Mouse (Mus musculus): Measurements from ENCODE around the gene Fth1. TPM values are rescaled to one million over a fixed set of nuclear protein-coding genes. Genes with fewer than 3 reads are reported as not detected.
A peak's percentile ranks its signal among the peaks of the same experiment; 100 is the strongest.

The Fth1 gene
- polyA plus RNA-seq, 1 experiment from 2014 or later, result 1,859 TPM

- H3K4me3 ChIP-seq (ENCODE audit: control insufficient read depth in 1 of 2, insufficient read depth in 1 of 2, low read depth in 1 of 2, low read length in 2 of 2), result peak overlapping the region in 1 of 2 experiments; percentile 95; a peak in 2 of 4 replicates
- H3K9me3 ChIP-seq (ENCODE audit: control insufficient read depth, low read length), result no peaks in the 10 kb centered on the region
- H3K9ac ChIP-seq (ENCODE audit: low read length), result peak overlapping the region; percentile 94
- peak overlapping the region; percentile 92 to 98 for H3K27ac ChIP-seq (replicated peaks in 1 of 2; ENCODE audit: control insufficient read depth in 1 of 2, insufficient read depth in 1 of 2, low read depth in 2 of 2, low read length in 2 of 2)
- no peaks in the 10 kb centered on the region for H3K27me3 ChIP-seq (ENCODE audit: control insufficient read depth, insufficient read depth, low read length)
- no peak for ATAC-seq (ENCODE audit: insufficient number of reproducible peaks, insufficient read depth, low FRiP score, low read depth)
- peaks cover 30% of the 10 kb centered on the region for H3K36me3 ChIP-seq (ENCODE audit: control insufficient read depth, insufficient read depth, low read length)
- H3K4me1 ChIP-seq (ENCODE audit: control insufficient read depth in 2 of 2, insufficient read depth in 2 of 2, low read length in 2 of 2), result peaks cover 16 to 29% of the 10 kb centered on the region in 2 experiments
- WGBS, result 56% methylated on average over 4 of the region's 4 CpGs
- H3K4me2 ChIP-seq (ENCODE audit: low read length), result peak overlapping the region; percentile 93
Observed at GRCm38 (mm10) chr19:9981621-9982020, 1.2 kb downstream of the Fth1 start.

GRCm38 (mm10) chr19:9982151-9982851 is 1.9 kb downstream of the Fth1 start:
- Histone ChIP-seq H3K27me3 (ENCODE audit: control insufficient read depth, insufficient read depth, low read length) (no peaks in the 10 kb centered on the region), H3K4me2 (ENCODE audit: low read length) (peak overlapping the region; percentile 93), H3K9ac (ENCODE audit: low read length) (peak overlapping the region; percentile 94), H3K9me3 (ENCODE audit: control insufficient read depth, low read length) (no peaks in the 10 kb centered on the region), H3K4me3 (ENCODE audit: control insufficient read depth in 1 of 2, insufficient read depth in 1 of 2, low read depth in 1 of 2, low read length in 2 of 2) (peak overlapping the region; percentile 95 to 99), H3K4me1 (ENCODE audit: control insufficient read depth in 2 of 2, insufficient read depth in 2 of 2, low read length in 2 of 2) (peaks cover 16 to 29% of the 10 kb centered on the region in 2 experiments), H3K36me3 (ENCODE audit: control insufficient read depth, insufficient read depth, low read length) (peaks cover 31% of the 10 kb centered on the region), H3K27ac (replicated peaks in 1 of 2; ENCODE audit: control insufficient read depth in 1 of 2, insufficient read depth in 1 of 2, low read depth in 2 of 2, low read length in 2 of 2) (peak overlapping the region; percentile 98)
- peak; percentile 96 for ATAC-seq (ENCODE audit: insufficient number of reproducible peaks, insufficient read depth, low FRiP score, low read depth)
- under 1% methylated on average over 59 of the region's 59 CpGs for WGBS

GRCm38 (mm10) chr19:9982852-9983542 is 2.6 kb downstream of the Fth1 start:
- Histone ChIP-seq H3K36me3 (ENCODE audit: control insufficient read depth, insufficient read depth, low read length) (peaks cover 31% of the 10 kb centered on the region), H3K4me3 (ENCODE audit: control insufficient read depth in 1 of 2, insufficient read depth in 1 of 2, low read depth in 1 of 2, low read length in 2 of 2) (peak overlapping the region; percentile 95 to 99), H3K4me1 (ENCODE audit: control insufficient read depth in 2 of 2, insufficient read depth in 2 of 2, low read length in 2 of 2) (peaks cover 16 to 31% of the 10 kb centered on the region in 2 experiments), H3K9me3 (ENCODE audit: control insufficient read depth, low read length) (no peaks in the 10 kb centered on the region), H3K9ac (ENCODE audit: low read length) (peak overlapping the region; percentile 94), H3K27me3 (ENCODE audit: control insufficient read depth, insufficient read depth, low read length) (no peaks in the 10 kb centered on the region), H3K27ac (replicated peaks in 1 of 2; ENCODE audit: control insufficient read depth in 1 of 2, insufficient read depth in 1 of 2, low read depth in 2 of 2, low read length in 2 of 2) (peak overlapping the region; percentile 98), H3K4me2 (ENCODE audit: low read length) (peak overlapping the region; percentile 93)
- WGBS, result 0% methylated on average over 31 of the region's 31 CpGs
- ATAC-seq (ENCODE audit: insufficient number of reproducible peaks, insufficient read depth, low FRiP score, low read depth), result peak; percentile 57

GRCm38 (mm10) chr19:9984111-9985055 is 4.0 kb downstream of the Fth1 start:
- no peak overlapping the region for H3K27ac ChIP-seq (replicated peaks in 1 of 2; ENCODE audit: control insufficient read depth in 1 of 2, insufficient read depth in 1 of 2, low read depth in 2 of 2, low read length in 2 of 2)
- WGBS, result 87% methylated on average over 20 of the region's 20 CpGs

GRCm38 (mm10) chr19:9985190-9985899 is 4.9 kb downstream of the Fth1 start:
- ATAC-seq (ENCODE audit: insufficient number of reproducible peaks, insufficient read depth, low FRiP score, low read depth), result no peak
- H3K4me1 ChIP-seq (ENCODE audit: control insufficient read depth in 2 of 2, insufficient read depth in 2 of 2, low read length in 2 of 2), result peaks cover 9 to 19% of the 10 kb centered on the region in 2 experiments
- peaks cover 31% of the 10 kb centered on the region for H3K36me3 ChIP-seq (ENCODE audit: control insufficient read depth, insufficient read depth, low read length)
- H3K27ac ChIP-seq (replicated peaks in 1 of 2; ENCODE audit: control insufficient read depth in 1 of 2, insufficient read depth in 1 of 2, low read depth in 2 of 2, low read length in 2 of 2), result no peak overlapping the region
- no peaks in the 10 kb centered on the region for H3K9me3 ChIP-seq (ENCODE audit: control insufficient read depth, low read length)
- no peak overlapping the region for H3K4me3 ChIP-seq (ENCODE audit: control insufficient read depth in 1 of 2, insufficient read depth in 1 of 2, low read depth in 1 of 2, low read length in 2 of 2)
- H3K4me2 ChIP-seq (ENCODE audit: low read length), result no peak overlapping the region
- H3K27me3 ChIP-seq (ENCODE audit: control insufficient read depth, insufficient read depth, low read length), result no peaks in the 10 kb centered on the region
- WGBS, result 92% methylated on average over 6 of the region's 6 CpGs
- no peak overlapping the region for H3K9ac ChIP-seq (ENCODE audit: low read length)

More at GRCm38 (mm10) chr19:9984111-9985055, 4.0 kb downstream of the Fth1 start:
- Histone ChIP-seq H3K4me2 (ENCODE audit: low read length) (peak overlapping the region; percentile 93), H3K36me3 (ENCODE audit: control insufficient read depth, insufficient read depth, low read length) (peaks cover 31% of the 10 kb centered on the region), H3K9ac (ENCODE audit: low read length) (peak overlapping the region; percentile 94; the same call in 1 of the 2 replicates), H3K27me3 (ENCODE audit: control insufficient read depth, insufficient read depth, low read length) (no peaks in the 10 kb centered on the region), H3K4me3 (ENCODE audit: control insufficient read depth in 1 of 2, insufficient read depth in 1 of 2, low read depth in 1 of 2, low read length in 2 of 2) (peak overlapping the region; percentile 95 to 99; a peak in 3 of 4 replicates), H3K9me3 (ENCODE audit: control insufficient read depth, low read length) (no peaks in the 10 kb centered on the region), H3K4me1 (ENCODE audit: control insufficient read depth in 2 of 2, insufficient read depth in 2 of 2, low read length in 2 of 2) (peaks cover 9 to 19% of the 10 kb centered on the region in 2 experiments)
- no peak for ATAC-seq (ENCODE audit: insufficient number of reproducible peaks, insufficient read depth, low FRiP score, low read depth)

- Histone ChIP-seq H3K4me2 (ENCODE audit: low read length) (no peak overlapping the region), H3K9ac (ENCODE audit: low read length) (no peak overlapping the region), H3K36me3 (ENCODE audit: control insufficient read depth, insufficient read depth, low read length) (peaks cover 31% of the 10 kb centered on the region), H3K27me3 (ENCODE audit: control insufficient read depth, insufficient read depth, low read length) (no peaks in the 10 kb centered on the region), H3K27ac (replicated peaks in 1 of 2; ENCODE audit: control insufficient read depth in 1 of 2, insufficient read depth in 1 of 2, low read depth in 2 of 2, low read length in 2 of 2) (no peak overlapping the region), H3K9me3 (ENCODE audit: control insufficient read depth, low read length) (no peaks in the 10 kb centered on the region), H3K4me1 (ENCODE audit: control insufficient read depth in 2 of 2, insufficient read depth in 2 of 2, low read length in 2 of 2) (peaks cover 9 to 19% of the 10 kb centered on the region in 2 experiments), H3K4me3 (ENCODE audit: control insufficient read depth in 1 of 2, insufficient read depth in 1 of 2, low read depth in 1 of 2, low read length in 2 of 2) (no peak overlapping the region)
- ATAC-seq (ENCODE audit: insufficient number of reproducible peaks, insufficient read depth, low FRiP score, low read depth), result no peak
- 93% methylated on average over 2 of the region's 2 CpGs for WGBS
Observed at GRCm38 (mm10) chr19:9985900-9986421, 5.6 kb downstream of the Fth1 start.

Measured in heart, embryonic 14.5 days (tissue).